Mouse (Mus musculus) liver, postnatal 0 days (tissue): Measurements from ENCODE around the gene Hecw2.

Experiments used
- CTCF ChIP-seq: sonication (generic); IDR thresholded peaks from 2 replicates; pipeline ENCODE4 v1.5.1; 2016; ENCODE audit warnings: antibody characterized with exemption, low read depth
- EP300 ChIP-seq: IDR thresholded peaks from 2 replicates; pipeline ENCODE4 v1.6.1; 2016; ENCODE audit warnings: antibody characterized with exemption, low read depth, mild to moderate bottlenecking

GRCm38 (mm10) chr1:53838182-53838859 is 356.6 kb downstream of the Hecw2 start:
- TF ChIP-seq CTCF = no peak
- no peak for TF ChIP-seq EP300
